Mouse (Mus musculus) embryo, embryonic 10.5 days (tissue): ENCODE measurements at regions not wholly inside any gene's neighbourhood (a gene's known extent, or its start where the extent isn't known, plus 50 kb on each side); places are given as distances from the start of the nearest gene placed in this dataset.

ENCODE experiments used
- DNase-seq: peaks from one replicate; pipeline ENCODE4 v3.0.0-alpha.2; 2015; ENCODE audit warnings: low spot score

DNA sequence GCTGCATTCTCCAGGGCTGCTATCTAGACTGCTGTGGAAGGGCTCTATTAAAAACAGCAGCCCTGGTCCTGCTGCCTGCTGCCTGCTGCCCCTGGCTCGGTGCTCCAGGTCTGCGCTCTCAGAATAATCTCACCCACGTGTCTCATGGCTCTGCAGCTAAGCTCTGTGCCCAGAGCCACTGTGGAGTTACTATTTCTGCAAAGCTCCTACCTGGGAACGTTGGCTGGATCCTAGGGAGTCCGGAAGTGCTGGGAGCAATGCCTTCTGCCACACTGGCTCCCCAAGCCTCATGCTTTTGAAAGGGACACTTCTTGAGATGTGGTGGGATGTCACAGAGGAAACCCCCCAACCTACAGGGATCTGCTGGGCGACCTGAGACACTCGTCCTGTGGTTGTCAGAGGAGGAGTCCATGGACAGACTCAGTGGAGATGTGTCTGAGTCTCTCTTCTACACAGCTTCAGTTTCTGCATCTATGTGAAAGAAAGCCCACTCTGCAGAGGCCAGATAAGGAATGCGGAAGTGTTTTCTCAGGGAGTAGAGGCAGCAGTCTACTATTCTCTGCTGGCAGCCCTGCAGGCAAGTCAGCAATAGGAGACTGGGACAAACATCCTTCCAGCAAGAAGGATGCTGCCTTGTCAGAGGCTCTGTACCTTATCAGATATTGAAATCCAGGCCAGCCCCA lies 63.0 kb upstream of the Kazn start:
- no peak for DNase-seq

GRCm38 (mm10) chr4:142298770-142299337 lies 59.7 kb upstream of the Kazn start:
- no peak for DNase-seq

- no peak for DNase-seq
These were observed 53.6 kb upstream of the Kazn start for GRCm38 (mm10) chr4:142292760-142293159.

GRCm38 (mm10) chr4:142292334-142292733 lies 53.1 kb upstream of the Kazn start:
- DNase-seq: no peak

DNA sequence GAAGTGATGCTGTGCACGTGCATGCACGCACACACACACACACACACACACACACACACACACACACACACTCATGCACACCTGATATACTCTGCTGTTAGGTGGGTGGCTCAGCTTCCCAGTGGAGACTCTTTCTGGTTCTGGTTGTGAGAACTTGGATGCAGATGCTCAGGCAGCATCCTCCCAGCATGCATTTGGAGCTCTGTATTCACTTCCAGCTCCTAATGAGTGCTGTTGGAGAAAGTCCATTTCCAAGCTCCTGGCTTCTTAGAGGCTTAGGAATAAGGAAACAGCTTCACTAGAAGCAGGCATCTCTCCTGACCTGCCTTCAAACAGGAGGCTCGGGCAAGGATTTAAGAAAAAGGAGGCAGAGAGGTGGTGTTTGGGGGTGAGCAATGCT lies 52.2 kb upstream of the Kazn start:
- DNase-seq: no peak
